Mouse (Mus musculus) retina, postnatal 1 day (tissue): ENCODE results near the gene Insm1.

Experiments used
- DNase-seq: peaks from one replicate; pipeline ENCODE4 v3.0.0-alpha.2; 2012

Gene Insm1

GRCm38 (mm10) chr2:146221076-146221928 lies at the start of gene Insm1:
Gene Insm1, plus strand, starts transcription at chr2:146221921.
- peak; percentile 94 for DNase-seq

- peak; percentile 50 for DNase-seq
Observed at GRCm38 (mm10) chr2:146172106-146172505, 49.6 kb upstream of the Insm1 start.

- DNase-seq, result no peak
Observed at GRCm38 (mm10) chr2:146174173-146174572, 47.5 kb upstream of the Insm1 start.

- no peak for DNase-seq
Observed at GRCm38 (mm10) chr2:146178718-146179117, 43.0 kb upstream of the Insm1 start.

- DNase-seq, result no peak
Observed at GRCm38 (mm10) chr2:146183830-146184793, 37.6 kb upstream of the Insm1 start.

GRCm38 (mm10) chr2:146196126-146196525 lies 25.6 kb upstream of the Insm1 start:
- DNase-seq, result no peak

- no peak for DNase-seq
Observed at GRCm38 (mm10) chr2:146197947-146198346, 23.8 kb upstream of the Insm1 start.

- no peak for DNase-seq
Observed at GRCm38 (mm10) chr2:146210968-146211367, 10.8 kb upstream of the Insm1 start.

GRCm38 (mm10) chr2:146214715-146215114 lies 7.0 kb upstream of the Insm1 start:
- DNase-seq, result peak; percentile 91

- peak; percentile 27 for DNase-seq
Observed at GRCm38 (mm10) chr2:146216111-146217064, 5.3 kb upstream of the Insm1 start.

GRCm38 (mm10) chr2:146217227-146217980 lies 4.3 kb upstream of the Insm1 start:
- DNase-seq, result peak; percentile 94

- peak; percentile 93 for DNase-seq
Observed at GRCm38 (mm10) chr2:146218161-146218691, 3.5 kb upstream of the Insm1 start.

- peak; percentile 61 for DNase-seq
Observed at GRCm38 (mm10) chr2:146218881-146219535, 2.7 kb upstream of the Insm1 start.

GRCm38 (mm10) chr2:146219791-146220190 lies 1.9 kb upstream of the Insm1 start:
- peak; percentile 28 for DNase-seq

GRCm38 (mm10) chr2:146220591-146221075 lies 1.1 kb upstream of the Insm1 start:
- DNase-seq, result peak; percentile 85

- DNase-seq, result peak; percentile 96
Observed at GRCm38 (mm10) chr2:146221929-146222278, 183 bp downstream of the Insm1 start.

GRCm38 (mm10) chr2:146222279-146223175 lies 806 bp downstream of the Insm1 start:
- peak; percentile 72 for DNase-seq

GRCm38 (mm10) chr2:146223176-146223905 lies 1.6 kb downstream of the Insm1 start:
- DNase-seq, result peak; percentile 71

GRCm38 (mm10) chr2:146224141-146224540 lies 2.4 kb downstream of the Insm1 start:
- peak; percentile 19 for DNase-seq
